Mouse (Mus musculus) left cerebral cortex, adult 18-20 months (tissue): ENCODE measurements around the gene Lamc1. TPM values are rescaled to one million over a fixed set of nuclear protein-coding genes. Genes with fewer than 3 reads are reported as not detected.
"Not testable (repeated sequence)": the region's sequence is repeated elsewhere in the genome, so short reads cannot be mapped to it uniquely, and the experiment has no call there.

Experiments used
- DNase-seq, 2 experiments: peaks; one replicate each; pipeline ENCODE4 v3.0.0; 2021 to 2022; ENCODE audit warnings: low spot score in 2 of 2, mixed read lengths in 1 of 2
- total RNA-seq, 2 experiments: library from RNA; stranded (reverse); gene quantifications; 2 replicates each; pipeline ENCODE4 v1.2.3; 2021

Gene Lamc1
- total RNA-seq, 2 experiments from 2014 or later = 25.3 to 25.5 TPM

DNA sequence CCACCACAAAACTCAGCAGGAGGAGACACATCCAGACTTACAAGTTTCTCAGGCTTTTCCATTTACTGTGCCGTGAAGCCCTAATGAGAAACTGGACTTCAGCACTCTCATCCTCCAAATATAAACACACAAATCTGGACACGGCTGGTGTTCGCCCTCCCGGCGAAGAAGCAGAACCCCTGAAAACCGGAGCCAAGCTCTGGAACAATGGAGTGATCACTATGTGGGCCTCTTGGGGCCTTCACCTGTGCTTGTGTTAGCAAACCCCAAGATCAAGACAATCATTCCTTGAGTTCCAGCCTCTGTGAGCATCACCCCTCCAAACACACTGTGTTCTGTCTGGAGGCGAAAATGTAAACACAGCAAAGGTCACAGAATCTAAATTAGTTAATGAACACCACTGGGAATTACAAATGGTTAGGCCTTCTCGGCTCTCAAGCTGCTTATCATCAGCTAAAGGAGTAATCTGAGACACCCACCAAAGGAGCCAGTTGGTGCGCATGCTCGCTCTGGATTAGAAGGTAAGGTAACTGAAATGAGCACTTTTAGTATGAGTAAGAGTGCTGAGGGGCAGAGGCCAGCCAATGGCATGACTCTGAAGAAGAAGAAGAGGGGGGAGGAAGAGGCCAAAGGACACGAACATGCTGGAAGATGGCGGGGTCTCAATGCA lies 24.9 kb downstream of the Lamc1 start:
- no peak for DNase-seq

DNA sequence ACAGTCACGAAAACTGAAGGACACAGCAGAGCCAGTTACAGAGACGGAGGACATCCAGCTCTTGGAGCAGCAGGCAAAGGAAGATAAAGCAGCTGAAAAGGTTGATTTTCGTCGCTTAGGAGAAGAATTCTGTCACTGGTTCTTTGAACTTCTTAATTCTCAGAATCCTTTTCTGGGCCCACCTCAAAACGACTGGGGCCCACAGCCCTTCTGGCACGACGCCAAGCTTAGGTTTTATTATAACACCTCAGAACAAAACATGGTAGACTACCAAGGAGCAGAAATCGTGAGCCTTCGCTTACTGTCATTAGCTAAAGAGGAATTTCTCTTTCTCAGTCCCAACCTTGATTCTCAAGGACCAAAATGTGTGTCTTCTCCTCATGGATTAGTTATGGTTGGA lies 26.9 kb downstream of the Lamc1 start:
- not testable (repeated sequence) for DNase-seq

DNA sequence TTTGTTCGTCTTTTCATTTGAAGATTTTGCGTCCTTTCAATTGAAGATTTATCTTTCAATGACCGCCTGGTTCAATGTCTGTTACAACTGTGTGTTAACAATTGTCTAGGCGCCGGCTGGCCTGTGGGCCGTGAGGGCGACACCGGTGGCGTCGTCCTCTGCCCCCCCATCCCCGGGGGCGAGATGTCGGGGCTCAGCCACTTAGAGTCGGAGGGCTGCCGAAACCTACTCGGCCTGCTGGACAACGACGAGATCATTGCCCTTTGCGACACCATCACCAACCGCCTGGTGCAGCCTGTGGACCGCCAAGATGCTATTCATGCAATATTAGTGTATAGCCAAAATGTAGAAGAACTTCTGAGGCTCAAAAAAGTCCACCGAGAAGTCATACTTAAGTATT lies 27.3 kb downstream of the Lamc1 start:
- DNase-seq = not testable (repeated sequence)

DNA sequence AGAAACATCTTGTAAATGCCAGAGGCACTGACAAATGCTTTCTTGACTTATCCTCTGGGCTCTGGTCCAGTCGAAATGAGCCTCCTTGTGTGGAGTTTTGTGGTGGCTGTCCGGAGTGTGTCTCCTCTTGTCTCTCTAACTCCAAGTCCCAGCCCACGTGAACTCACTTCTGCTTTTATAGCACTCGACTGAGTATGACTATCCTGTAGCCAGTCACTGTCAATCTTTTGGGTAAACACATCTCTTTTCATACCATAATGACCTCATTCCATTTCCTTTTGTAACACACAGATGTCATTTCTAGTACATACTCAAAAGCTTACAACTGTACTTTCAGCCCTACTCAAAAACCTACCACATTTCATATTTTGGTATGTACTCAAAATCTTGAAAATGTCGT lies 33.1 kb downstream of the Lamc1 start:
- DNase-seq = not testable (repeated sequence)

DNA sequence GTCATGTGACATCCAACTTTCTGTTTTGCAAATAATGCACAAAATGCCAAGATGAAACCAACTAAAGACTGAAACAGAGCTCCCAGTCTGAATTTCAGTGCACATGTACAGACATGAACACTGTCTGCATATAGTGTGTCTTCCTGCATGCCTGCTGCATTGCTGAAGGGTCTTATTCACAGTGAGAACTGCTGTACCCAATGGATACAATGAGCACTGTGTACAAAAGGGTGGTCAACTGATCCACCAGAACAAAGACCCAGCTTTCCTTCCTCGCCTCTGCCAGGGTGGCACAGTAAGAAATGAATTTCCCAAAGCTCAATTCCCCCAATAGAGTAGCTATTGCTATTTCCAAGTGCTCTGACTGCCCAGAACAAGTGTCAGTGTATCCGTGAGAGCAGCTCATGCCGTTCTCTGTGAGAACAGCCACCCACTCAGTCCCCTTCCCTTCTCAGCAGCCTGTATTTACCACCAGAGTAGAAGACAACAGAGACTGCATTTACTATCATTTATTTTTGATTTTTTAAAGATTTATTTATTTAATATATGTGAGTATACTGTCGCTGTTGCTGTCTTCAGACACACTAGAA lies 34.7 kb downstream of the Lamc1 start:
- DNase-seq = not testable (repeated sequence)

DNA sequence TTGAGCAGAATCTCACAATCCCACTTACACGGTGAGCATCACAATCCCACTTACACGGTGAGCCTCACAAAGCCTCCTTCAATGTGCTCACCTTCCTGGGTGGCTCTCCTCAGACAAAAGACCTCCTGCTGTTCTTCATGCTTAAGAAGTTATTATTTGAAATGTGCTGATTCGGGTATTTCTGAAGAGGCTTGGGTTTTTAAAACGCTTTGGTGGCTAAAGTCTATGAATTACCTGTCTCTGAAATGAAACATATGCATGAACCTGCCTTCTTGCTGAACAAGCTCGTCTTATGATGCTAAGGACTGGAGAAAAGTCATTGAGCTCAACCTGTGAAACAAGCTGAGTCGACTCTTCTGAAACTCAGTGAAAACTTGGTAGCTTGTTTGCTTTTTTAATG lies 36.6 kb downstream of the Lamc1 start:
- DNase-seq = no peak

DNA sequence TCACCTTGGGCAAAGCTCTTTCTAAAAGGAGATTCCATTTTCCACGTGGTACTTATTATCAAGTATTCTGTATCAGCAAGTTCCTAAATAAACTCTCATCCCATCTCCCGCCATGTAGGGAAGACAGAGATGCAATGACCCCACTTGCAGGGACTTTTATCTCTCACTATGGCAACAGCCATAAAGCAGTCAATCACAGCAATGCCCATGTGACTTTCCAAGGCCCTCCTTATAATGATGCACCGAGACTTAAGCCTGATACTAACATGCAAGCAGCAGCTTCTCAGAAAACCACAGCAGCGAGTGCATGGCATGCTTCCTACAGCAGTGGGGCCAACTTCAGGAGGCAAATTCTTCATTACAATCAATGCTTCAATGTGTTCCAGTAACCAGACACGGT lies 39.7 kb downstream of the Lamc1 start:
- no peak for DNase-seq

DNA sequence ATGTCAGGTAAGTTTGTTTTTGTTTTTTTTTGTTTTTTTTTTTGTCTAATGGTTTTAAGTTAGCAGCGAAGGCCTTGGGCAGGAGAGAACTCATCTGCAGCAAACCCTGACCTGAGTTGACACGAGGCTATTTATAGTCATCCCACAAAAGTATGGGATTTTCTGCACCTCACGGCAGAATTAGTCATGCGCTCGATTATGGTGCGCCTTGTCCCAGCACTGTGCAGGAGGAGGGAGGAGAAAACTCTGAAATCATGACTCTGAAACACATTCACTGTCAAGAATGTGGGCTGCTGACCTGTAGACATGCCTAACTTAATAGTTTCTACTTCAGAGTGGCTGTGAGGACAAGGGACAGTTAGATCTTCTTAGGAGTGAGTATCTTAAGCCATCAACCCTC lies 40.4 kb downstream of the Lamc1 start:
- DNase-seq = no peak

DNA sequence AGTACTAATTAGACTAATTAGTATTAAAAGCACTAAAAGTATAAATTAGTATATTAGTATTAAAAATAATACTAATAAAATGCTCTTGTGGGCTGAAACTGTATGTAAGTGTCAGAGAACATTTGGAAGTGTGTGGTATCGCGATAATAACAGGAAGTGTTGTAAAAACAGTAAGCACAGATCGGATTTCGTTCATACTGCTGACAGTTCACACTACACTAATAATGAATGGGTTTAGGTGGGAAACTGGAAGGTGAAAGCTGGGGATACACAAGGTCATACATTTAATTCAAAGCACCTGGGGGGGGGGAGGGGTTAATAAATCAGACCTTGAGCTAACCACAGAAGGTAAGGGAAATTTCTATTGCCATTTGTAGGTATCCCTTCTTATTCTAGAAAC lies 41.2 kb downstream of the Lamc1 start:
- no peak for DNase-seq

DNA sequence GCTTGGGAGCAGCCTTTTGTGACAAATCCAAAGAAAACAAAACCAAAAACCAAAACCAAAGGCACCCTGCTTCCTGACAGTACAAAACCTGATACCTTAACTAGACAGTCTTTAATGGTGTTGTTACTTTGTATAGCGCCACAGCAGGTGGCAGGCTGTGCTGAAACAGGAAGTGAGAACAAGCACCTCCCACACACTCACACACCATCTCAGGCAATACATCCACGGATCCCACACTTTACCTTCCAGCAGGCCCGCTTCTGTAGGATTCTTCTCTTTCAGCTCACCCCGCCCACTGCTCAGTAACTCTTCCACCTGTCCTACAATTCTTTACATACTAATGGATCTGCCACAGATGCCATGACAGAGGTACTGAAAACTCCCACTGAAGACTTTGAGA lies 44.6 kb downstream of the Lamc1 start:
- DNase-seq = peak; percentile 70 to 73

DNA sequence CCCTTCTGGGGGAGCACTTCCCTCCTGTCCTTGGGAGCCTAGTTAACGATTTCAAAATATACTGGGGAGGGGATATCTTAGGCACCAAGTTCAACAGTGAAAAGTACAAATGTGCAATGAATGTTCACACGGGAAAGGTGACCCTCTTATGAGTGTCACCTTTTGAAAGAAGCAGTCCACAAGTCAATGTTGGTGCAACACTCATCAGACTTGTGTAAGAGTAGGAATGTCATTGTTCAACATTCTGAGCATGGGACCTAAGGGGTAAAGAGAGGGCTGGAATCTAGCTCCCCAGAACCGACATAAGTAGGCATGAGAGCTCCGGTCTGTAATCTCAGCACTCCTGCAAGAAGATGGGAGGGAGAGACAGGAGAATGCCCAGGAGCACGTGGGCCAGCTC lies 45.1 kb downstream of the Lamc1 start:
- no peak for DNase-seq

DNA sequence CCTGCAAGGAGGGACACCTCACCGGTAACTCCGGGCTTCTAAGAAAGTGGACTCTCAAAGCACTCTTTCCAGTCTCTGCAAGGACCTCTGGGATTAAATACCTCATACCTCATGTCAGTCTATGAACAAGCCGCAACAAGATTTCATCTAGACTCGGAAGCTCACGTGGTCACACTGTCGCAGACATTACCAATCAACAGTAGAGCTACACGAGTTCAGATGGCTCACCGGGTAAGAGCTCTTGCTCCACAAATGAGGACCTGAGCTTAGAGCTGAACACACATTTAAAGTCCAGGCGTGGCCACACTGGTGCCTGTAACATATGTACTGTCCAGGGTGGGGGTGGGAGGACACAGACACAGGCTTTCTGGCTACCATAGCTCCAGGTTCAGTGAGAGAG lies 46.4 kb downstream of the Lamc1 start:
- no peak for DNase-seq

DNA sequence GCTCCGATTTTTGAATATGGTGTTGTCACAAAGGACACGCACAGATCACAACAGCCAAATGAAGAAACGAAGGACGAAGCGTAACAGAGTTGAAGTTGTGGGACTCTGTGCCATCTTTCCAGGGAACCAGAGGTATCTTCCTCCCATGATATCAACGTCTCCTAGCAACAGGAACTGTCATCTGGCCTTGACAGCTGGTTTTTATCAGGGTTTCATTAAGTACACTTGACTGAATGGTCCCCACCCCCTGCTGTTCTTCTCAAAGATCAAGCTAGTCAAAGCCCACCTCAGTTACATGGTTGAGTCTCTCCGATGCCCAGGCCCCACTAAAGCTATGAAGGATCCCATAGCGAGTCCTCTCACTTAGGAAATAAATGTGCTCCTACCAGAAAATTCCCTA lies 47.4 kb downstream of the Lamc1 start:
- no peak for DNase-seq

DNA sequence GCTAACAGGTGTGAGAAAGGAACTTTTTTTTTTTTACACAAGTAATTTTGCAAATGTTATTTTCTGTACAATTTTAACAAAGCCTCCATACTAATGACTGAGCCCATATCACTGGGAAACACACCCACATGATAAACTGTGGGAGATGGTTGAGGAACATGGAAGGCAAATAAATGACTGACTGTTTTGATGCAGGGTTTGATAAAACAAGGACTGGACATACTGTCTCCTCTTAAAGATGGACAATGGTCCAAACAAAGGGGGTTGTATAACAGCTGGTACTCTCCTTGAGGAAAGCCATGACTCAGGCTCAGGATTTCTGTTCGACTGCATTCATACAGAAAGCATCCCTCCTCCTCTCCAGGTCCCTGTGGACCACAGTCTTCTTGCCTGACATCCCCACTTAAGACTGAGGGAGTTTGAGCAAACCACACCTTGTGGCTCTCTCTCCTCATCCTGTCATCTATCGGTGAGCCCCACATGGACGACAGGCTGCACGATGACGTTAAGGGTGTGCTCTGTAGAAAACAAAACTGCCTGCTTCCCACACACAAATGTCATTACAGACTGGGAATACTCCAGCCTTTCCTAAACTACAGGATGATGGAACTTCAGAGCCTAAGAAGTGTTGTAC lies 50.1 kb downstream of the Lamc1 start:
- peak; percentile 7 to 29 for DNase-seq

DNA sequence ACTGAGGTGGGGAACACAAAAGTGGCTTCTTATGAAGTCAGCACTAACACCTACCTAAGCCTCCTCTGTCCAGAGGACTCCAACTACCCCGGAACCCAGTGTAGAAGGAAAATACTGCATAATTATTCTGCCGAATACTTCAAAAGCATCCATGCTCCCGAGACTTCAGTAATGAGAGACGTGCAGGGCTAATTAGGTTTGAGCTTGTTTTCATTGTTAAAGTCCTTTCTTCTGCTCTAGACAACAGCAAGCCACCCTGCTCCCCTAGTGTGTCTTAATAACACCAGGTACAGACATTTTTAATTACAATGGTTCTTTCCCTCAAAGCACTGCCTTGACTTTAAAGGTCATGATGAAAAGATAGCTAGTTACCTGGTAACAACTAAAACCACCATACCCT lies 51.1 kb downstream of the Lamc1 start:
- DNase-seq = no peak

DNA sequence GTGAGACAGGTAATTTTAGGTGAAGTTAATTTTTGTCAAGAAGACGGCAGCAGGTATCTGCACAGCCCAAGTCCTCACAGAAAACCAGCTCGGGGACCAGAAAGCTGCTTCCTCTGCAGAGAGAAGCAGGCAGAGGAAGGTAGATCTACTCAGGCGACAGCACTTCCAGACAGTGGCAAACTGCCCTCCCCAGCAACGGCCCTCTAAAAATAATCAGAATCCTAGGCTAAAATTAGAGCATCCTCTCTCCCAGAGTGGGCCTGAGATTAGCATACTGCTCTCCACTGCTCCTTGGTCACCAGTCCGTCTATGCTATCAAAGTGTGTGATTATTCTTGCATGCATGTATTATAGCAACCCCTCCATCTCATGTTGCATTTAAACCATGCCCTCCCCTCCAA lies 52.2 kb downstream of the Lamc1 start:
- DNase-seq = peak; percentile 24 to 33

DNA sequence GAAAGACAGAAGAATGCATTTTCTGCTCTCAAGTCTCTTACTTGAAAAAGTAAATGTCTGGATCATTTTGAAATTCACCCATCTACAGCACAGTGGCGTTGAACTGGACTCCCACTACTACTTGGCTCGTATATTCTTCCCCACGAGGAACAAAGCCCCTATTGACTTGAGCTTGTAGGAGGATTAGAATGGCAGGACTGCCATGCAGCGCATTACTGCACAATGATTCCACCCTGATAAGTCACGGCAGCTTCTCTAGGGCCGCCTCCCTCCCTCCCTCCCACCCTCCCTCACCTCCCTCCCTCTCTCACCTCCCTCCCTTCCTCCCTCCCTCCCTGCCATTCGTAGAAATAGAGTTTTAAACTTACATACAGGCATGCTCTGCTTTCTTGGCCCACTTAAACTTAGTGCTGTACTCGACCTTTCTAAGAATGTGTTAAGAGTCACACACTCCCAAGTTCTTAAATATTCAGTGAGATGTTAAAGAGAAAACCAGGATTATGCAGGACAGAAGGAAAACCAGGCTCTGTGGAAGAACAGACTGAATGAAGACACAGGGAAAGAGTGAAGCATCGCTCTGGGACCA lies 54.5 kb downstream of the Lamc1 start:
- no peak for DNase-seq

DNA sequence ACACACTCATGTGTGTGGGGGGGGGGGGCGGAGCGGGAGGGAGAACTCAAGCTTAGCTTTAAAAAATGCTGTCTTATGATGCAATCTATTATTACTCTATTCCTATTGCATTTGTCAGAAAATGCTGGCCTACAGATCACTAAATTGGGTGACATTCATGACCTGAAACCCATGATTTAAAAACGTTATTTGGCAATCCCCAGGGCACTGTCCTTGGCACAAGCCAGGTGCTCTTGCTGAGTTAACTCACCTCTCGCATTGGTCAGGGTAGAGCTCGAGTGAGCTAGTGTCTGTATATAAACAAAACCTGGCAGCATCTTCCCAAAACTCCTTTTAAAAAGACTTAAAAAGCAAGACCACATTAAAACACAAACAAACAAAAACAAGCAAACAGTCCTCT lies 57.1 kb downstream of the Lamc1 start:
- DNase-seq = no peak

DNA sequence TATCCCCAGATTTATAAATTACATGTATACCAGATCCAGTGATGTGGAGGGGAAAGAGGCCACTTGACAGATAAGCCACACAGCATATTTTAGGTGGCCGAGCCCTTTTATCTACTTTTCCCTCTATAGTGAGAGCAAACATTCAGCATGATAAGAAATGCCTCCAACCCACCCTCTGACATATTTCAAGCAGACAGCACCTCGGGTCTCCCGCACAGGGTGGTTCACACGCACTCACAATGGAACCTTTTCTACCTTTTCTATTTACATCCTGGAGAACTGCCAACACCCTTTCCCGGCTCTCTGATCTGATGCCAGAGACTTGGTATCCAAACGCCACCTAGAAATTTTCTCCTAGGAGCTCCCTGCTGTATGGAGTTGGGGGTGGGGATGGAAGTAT lies 58.0 kb downstream of the Lamc1 start:
- DNase-seq = no peak

DNA sequence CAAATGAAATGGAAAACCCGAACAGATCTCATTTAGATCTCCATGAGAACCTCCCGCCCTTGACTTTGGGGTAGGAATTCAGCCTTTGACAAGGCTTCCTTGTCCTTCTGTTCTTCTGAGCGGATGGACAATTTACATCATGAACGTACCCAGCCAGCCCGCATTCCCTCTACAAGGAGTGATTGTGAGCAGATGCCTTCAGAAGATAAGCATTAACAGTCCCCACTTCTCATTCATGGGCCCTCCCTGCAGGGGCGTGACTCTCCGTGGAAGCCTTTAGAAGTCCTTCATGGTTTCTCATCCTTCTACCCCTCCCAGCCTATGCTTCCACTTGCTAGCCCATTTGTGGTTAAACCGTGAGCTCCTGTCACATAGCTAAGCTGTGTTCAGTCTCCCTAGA lies 58.9 kb downstream of the Lamc1 start:
- DNase-seq = no peak

DNA sequence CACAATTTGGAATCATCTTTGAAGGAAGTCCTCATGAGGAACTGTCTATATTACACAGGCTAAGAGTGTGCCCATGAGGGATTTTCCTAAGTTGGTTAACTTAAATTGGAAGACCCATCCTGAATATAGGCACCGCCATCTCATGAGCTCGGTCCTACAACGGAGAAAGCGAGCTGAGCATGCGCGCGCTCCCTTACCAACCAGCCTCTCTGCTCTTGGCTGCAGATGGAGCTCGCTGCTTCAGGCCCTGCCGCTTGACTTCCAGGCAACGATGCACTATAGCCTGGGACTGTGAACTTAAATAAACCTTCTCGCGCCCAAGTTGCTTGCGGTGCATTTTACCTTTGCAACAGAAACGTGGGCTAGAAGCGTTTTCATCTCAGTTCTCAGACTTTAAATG lies 61.8 kb downstream of the Lamc1 start:
- no peak for DNase-seq

DNA sequence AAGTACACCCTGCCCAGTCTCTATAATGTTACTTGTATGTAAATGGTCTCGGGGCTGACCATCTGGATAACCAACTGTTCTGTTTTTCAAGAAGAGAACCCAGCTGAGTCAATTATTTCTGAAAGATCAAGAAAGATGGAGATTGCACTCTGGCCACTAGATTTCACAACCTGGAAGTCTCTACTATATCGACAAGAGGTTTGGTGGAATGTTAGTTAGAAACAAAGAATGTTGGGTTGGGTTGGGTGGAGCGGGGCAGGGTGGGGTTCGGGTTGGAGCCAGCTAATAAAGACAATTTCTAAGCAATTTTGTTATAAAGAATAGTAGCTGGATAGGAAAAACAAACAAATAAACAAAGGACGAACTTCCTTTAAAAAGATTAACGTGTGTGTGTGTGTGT lies 62.9 kb downstream of the Lamc1 start:
- no peak for DNase-seq
